Mouse (Mus musculus): ENCODE results near the gene AI854703. TPM values are rescaled to one million over a fixed set of nuclear protein-coding genes. Genes with fewer than 3 reads are reported as not detected.

Gene AI854703
- polyA plus RNA-seq (2012; rRNA removed): 11.0 and 14.0 TPM in 2 replicates

DNA sequence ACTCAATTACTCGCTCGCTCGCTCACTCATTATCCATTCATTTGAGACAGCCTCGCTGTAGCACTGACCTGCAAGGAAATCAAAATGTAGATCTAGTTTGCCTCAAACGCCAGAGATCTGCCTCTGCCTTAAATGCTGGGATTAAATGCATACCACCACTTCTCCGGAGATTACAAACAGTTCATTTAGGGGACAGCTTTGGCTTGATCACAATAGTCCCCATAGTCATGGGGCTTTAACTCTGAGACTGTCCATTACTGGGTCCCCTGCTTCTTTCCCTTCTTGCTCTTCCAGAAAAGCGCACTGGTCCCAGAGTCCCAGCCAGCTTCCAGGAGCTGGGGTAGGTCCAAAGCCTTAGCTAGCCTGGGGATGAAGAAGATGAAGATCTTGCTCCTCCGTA lies at the start of gene AI854703:
AI854703 (plus strand) TSS at position 301 of the 400 bp plus-strand sequence.
- TF ChIP-seq POLR2A (IDR thresholded peaks at IDR 0.05; ENCODE audit: borderline replicate concordance, extremely low read depth, insufficient read depth, insufficient read length, poor library complexity, severe bottlenecking) (no peak), CTCF (IDR thresholded peaks at IDR 0.05; ENCODE audit: borderline replicate concordance, extremely low read depth, insufficient read depth, insufficient read length) (no peak)
- DNase-seq (ENCODE audit: low read depth): peak; percentile 6

- DNase-seq (ENCODE audit: low read depth): no peak
- TF ChIP-seq POLR2A (IDR thresholded peaks at IDR 0.05; ENCODE audit: borderline replicate concordance, extremely low read depth, insufficient read depth, insufficient read length, poor library complexity, severe bottlenecking): no peak
- no peak for TF ChIP-seq CTCF (IDR thresholded peaks at IDR 0.05; ENCODE audit: borderline replicate concordance, extremely low read depth, insufficient read depth, insufficient read length)
These were observed 47.8 kb upstream of the AI854703 start for GRCm38 (mm10) chr6:48578736-48579135.

GRCm38 (mm10) chr6:48579215-48579648 lies 47.3 kb upstream of the AI854703 start:
- TF ChIP-seq CTCF (IDR thresholded peaks at IDR 0.05; ENCODE audit: borderline replicate concordance, extremely low read depth, insufficient read depth, insufficient read length) (no peak), POLR2A (IDR thresholded peaks at IDR 0.05; ENCODE audit: borderline replicate concordance, extremely low read depth, insufficient read depth, insufficient read length, poor library complexity, severe bottlenecking) (no peak)
- DNase-seq (ENCODE audit: low read depth): no peak

- no peak for DNase-seq (ENCODE audit: low read depth)
- no peak for TF ChIP-seq CTCF (IDR thresholded peaks at IDR 0.05; ENCODE audit: borderline replicate concordance, extremely low read depth, insufficient read depth, insufficient read length)
- TF ChIP-seq POLR2A (IDR thresholded peaks at IDR 0.05; ENCODE audit: borderline replicate concordance, extremely low read depth, insufficient read depth, insufficient read length, poor library complexity, severe bottlenecking): no peak
These were observed 45.3 kb upstream of the AI854703 start for GRCm38 (mm10) chr6:48581257-48581656.

DNA sequence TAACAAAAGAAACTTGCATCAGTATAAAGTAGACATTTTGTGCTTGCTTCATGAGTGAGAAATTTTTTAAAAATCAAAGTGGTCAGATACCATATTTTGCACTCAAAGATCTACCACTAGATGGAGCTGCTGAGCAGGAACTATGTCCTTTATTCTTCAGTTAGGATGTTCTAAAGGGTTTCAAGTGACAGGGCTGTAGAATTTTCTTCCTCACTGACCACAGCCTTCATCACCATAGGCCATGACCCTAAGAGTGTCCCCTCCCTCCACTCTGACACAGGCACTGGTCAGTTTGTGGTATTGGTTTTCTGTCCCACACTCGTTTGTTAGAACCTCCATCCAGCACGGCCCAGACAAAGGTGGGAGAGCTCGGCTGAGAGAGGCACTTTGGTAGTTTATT lies 44.5 kb upstream of the AI854703 start:
- peak; percentile 77 for DNase-seq (ENCODE audit: low read depth)
- peak; percentile 19; the same call in 1 of the 2 replicates for TF ChIP-seq CTCF (IDR thresholded peaks at IDR 0.05; ENCODE audit: borderline replicate concordance, extremely low read depth, insufficient read depth, insufficient read length)
- no peak for TF ChIP-seq POLR2A (IDR thresholded peaks at IDR 0.05; ENCODE audit: borderline replicate concordance, extremely low read depth, insufficient read depth, insufficient read length, poor library complexity, severe bottlenecking)

DNA sequence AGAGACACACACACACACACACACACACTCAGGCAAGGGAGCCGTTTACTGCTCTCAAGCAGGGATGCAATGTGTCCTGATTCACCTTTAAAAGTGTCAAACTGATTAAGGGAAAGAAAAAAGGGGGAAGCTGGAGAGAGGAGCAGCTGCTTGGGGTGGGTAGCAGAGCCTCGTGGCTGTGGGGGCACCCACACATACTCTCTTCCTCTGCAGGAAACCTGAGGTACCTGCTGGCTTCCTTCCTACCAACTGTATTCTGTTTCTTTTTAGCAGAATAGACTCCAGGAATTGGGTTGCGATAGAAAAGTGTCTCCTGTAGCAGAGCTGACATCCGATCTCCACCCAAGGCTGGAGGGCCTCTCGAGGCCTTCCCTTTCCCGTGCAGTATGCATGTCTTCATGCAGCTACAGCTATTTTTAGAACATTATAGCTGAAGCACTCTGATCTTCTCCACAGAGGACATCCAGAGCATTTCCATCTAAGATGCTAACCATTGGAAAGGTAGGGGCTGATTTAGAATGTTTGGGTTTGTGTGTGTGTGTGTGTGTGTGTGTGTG lies 37.3 kb upstream of the AI854703 start, which contains the start of gene Gm45021:
Gm45021 (plus strand) TSS at position 417 of the 557 bp plus-strand sequence.
- no peak for TF ChIP-seq POLR2A (IDR thresholded peaks at IDR 0.05; ENCODE audit: borderline replicate concordance, extremely low read depth, insufficient read depth, insufficient read length, poor library complexity, severe bottlenecking)
- TF ChIP-seq CTCF (IDR thresholded peaks at IDR 0.05; ENCODE audit: borderline replicate concordance, extremely low read depth, insufficient read depth, insufficient read length): no peak
- no peak for DNase-seq (ENCODE audit: low read depth)

GRCm38 (mm10) chr6:48591221-48591845 lies 35.2 kb upstream of the AI854703 start:
- TF ChIP-seq POLR2A (IDR thresholded peaks at IDR 0.05; ENCODE audit: borderline replicate concordance, extremely low read depth, insufficient read depth, insufficient read length, poor library complexity, severe bottlenecking): no peak
- no peak for TF ChIP-seq CTCF (IDR thresholded peaks at IDR 0.05; ENCODE audit: borderline replicate concordance, extremely low read depth, insufficient read depth, insufficient read length)
- no peak for DNase-seq (ENCODE audit: low read depth)

DNA sequence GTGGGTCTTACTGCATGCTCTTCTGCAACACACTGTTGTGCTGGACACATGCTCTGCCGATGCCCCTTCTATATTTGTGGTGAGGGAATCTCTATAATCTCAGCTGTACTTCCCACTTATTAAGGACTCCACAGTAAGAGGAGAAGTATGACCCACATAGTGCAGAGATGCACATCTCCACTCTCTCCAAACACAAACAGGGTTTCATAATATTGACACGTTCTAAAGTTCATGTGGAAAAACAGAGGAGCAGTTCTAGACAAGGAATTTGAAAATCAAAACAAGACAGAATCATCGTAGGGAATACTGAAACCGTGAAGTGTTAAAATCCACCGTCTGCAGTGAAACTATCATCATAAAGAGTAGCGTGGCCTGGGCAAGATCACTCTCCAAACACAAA lies 34.7 kb upstream of the AI854703 start:
- TF ChIP-seq CTCF (IDR thresholded peaks at IDR 0.05; ENCODE audit: borderline replicate concordance, extremely low read depth, insufficient read depth, insufficient read length) (no peak), POLR2A (IDR thresholded peaks at IDR 0.05; ENCODE audit: borderline replicate concordance, extremely low read depth, insufficient read depth, insufficient read length, poor library complexity, severe bottlenecking) (no peak)
- DNase-seq (ENCODE audit: low read depth): no peak

DNA sequence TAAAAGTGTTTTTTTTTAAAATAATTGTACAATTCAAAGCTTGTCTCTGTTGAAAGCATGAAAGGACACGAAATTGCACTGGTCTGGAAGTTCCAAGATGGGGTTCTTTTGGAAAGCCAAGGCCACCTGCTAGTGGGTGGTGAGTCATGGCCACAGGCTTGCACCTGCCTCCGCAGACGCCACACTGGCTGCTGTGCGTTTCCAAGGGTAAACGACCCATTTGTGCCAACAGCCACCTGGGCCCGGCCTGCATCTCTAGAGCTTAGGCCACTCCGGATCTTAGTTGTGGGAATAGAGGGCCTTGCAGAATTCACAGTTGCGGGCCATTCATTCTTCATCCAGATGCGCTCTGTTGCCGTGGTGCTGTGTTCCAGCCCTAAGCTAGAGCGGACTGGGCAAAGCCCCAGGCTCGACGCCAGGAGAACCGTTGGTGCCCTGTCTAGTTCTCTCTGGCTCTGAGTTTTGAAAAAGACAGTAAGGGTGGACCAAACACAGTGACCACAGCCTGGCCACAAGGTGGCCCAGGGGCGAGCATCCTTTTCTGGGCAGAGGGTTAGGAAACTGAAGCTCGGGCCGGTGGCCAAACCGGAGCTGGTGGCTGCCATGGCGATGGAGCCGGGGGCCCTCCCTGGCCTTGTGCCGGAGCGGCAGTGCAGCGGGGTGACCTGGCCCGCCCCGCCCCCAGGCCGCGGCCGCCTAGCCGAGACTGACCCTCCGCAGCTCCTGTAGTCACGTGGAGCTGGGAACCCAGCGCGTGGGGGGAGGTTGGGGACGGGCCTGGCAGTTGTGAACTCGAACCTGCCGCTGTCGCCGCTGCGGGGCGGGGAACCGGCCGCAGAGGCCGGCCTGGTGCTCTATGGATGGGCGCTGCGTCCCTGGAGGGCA lies 33.2 kb upstream of the AI854703 start, which contains the start of the genes Repin1 and Gm44965:
Repin1 (plus strand) TSS at position 726 of the 885 bp plus-strand sequence.
Gm44965 (plus strand) TSS at position 784 of the 885 bp plus-strand sequence.
- TF ChIP-seq POLR2A (IDR thresholded peaks at IDR 0.05; ENCODE audit: borderline replicate concordance, extremely low read depth, insufficient read depth, insufficient read length, poor library complexity, severe bottlenecking) (0 out of 2 replicates have a peak, but pooled peaks have one; percentile 61), CTCF (IDR thresholded peaks at IDR 0.05; ENCODE audit: borderline replicate concordance, extremely low read depth, insufficient read depth, insufficient read length) (peak; percentile 45; the same call in 1 of the 2 replicates)
- peak; percentile 96 for DNase-seq (ENCODE audit: low read depth)

DNA sequence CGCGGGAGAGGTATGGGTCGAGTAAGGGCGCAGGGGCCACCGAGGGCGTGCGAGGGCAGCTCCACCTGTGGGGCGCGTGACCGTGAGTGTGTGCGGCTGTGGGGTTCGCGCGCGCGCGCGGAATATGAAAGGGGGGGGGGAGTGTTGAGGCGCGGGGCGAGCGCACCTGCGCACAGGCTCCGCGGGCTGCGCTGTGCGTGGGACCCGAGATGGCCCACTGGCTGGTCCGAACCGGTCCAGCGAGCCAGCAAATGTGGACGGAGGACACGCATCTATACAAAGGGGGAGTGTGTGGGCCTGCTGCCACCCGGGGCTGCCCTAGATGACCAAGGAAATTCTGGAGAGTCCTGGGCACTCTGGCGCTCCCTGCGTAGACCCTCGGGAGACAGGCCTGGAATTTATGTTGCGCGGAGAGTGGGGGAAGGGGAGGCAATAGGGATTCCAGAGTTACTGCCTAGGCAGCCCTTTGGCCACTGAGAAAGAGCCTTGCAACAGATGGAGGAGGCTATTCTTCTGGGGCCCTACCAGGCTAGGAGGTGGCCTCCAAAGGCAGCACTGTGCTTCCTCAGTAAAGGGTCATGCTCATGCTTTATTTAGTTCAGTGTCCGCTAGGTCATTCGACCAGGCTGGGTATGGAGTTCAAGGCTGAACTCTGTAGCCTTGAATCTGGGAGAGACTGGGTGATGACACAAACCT lies 32.4 kb upstream of the AI854703 start:
- TF ChIP-seq CTCF (IDR thresholded peaks at IDR 0.05; ENCODE audit: borderline replicate concordance, extremely low read depth, insufficient read depth, insufficient read length) (no peak), POLR2A (IDR thresholded peaks at IDR 0.05; ENCODE audit: borderline replicate concordance, extremely low read depth, insufficient read depth, insufficient read length, poor library complexity, severe bottlenecking) (no peak; the same call in 1 of the 2 replicates)
- DNase-seq (ENCODE audit: low read depth): peak; percentile 77
